Mouse (Mus musculus) left cerebral cortex, adult 8-10 months (tissue): ENCODE measurements around the gene Kcnn1. TPM values are rescaled to one million over a fixed set of nuclear protein-coding genes. Genes with fewer than 3 reads are reported as not detected.
A peak's percentile ranks its signal among the peaks of the same experiment; 100 is the strongest.

Experiments
- DNase-seq, 2 experiments: peaks; one replicate each; pipeline ENCODE4 v3.0.0; 2022; ENCODE audit warnings: low spot score in 2 of 2
- total RNA-seq, 4 experiments: library from RNA; stranded (reverse); gene quantifications; 2 replicates each; pipeline ENCODE4 v1.2.4; 2022

The Kcnn1 gene
- total RNA-seq, 4 experiments from 2014 or later, result 15.7 to 28.6 (median 17.7) TPM

- no peak for DNase-seq
Measured at GRCm38 (mm10) chr8:70893656-70894384, 30.8 kb upstream of the Kcnn1 start.

DNA sequence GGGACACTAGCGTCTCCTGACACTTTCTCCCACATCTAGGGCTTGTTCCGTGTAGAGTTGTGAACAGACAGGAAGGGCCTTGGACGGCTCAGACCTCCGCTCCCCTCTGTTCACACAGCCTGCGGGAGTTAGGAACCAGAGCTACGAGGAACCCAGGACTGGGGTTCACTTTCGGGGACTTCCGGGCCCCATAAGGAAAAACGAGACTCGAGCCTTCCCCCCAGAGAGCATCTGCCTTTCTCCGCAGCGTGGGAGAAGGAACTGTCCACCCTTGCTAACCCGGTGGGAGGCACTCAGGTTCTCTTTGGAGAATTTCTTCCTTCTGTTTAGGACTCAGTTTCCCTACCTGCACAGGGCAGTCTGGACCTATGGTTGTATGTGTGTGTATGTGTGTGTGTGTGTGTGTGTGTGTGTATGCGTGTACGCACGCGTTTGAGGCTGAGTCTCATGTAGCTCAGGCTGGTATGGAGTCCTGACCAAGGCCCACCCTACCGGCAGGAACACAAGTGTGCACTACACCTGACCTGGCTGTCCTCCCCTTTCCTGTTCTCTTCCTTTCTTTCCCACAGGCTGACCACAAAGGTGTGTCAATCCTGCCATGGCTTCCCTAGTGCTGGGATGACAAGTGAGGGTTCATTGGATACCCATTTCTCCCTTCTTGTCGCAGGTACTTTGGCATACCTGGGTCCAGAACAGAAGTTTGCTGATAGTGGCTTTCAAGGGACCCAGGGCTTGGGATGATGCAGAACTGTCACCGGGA lies 30.0 kb upstream of the Kcnn1 start:
- no peak for DNase-seq

- DNase-seq, result no peak
Measured at GRCm38 (mm10) chr8:70892022-70892895, 29.2 kb upstream of the Kcnn1 start, which contains the start of gene Slc5a5. Slc5a5 (minus strand) TSS chr8:70892757.

- DNase-seq, result no peak
Measured at GRCm38 (mm10) chr8:70891356-70891755, 28.3 kb upstream of the Kcnn1 start.

DNA sequence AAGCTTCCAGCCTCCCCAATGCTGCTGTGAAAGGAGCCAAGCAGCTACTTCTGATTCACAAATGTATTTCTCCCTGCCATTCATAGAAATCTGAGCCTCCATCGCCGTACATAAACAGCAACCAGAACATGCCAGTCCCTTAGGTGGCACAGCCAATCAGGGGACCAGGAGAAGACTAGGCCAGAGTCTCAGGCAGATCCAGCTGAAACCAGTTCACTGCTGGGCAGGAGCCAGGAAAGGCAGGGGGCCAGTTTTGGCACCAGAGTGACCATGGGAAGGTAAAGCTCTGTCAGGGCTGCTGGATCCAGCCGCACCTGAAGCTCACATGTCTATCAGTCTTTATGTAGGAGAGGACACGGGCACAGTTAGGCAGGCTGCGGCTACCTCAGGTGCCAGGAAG lies 27.6 kb upstream of the Kcnn1 start:
- no peak for DNase-seq

GRCm38 (mm10) chr8:70887669-70888068 lies 24.6 kb upstream of the Kcnn1 start:
- no peak for DNase-seq

- no peak for DNase-seq
Measured at GRCm38 (mm10) chr8:70885612-70886011, 22.6 kb upstream of the Kcnn1 start.

- DNase-seq, result no peak
Measured at GRCm38 (mm10) chr8:70884683-70885082, 21.6 kb upstream of the Kcnn1 start.

- DNase-seq, result no peak
Measured at GRCm38 (mm10) chr8:70884186-70884585, 21.1 kb upstream of the Kcnn1 start.

DNA sequence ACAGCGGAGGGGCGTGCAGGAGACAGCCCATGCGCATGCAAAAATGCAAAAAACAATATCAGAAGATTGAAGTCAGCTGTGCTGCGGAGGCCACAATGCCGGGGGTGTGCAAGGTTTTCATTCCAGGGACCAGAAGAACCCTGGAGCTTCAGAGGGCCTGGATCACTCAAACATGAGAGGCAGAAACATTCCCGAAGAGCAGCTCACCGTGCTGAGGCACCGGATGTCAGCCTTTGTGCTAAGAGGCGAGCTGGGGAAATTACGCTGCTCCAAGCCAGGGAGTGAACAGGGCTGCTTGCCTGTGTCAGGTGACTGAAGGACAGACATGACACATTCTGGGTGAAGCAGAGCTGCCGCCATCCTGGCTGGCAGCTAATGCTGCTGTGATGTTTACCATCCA lies 17.5 kb upstream of the Kcnn1 start:
- no peak for DNase-seq

GRCm38 (mm10) chr8:70880126-70880525 lies 17.1 kb upstream of the Kcnn1 start:
- DNase-seq, result no peak

GRCm38 (mm10) chr8:70879500-70879899 lies 16.4 kb upstream of the Kcnn1 start:
- no peak for DNase-seq

GRCm38 (mm10) chr8:70878178-70878577 lies 15.1 kb upstream of the Kcnn1 start:
- DNase-seq, result no peak

- DNase-seq, result no peak
Measured at GRCm38 (mm10) chr8:70876382-70876781, 13.3 kb upstream of the Kcnn1 start.

- DNase-seq, result no peak
Measured at GRCm38 (mm10) chr8:70874441-70874840, 11.4 kb upstream of the Kcnn1 start.

DNA sequence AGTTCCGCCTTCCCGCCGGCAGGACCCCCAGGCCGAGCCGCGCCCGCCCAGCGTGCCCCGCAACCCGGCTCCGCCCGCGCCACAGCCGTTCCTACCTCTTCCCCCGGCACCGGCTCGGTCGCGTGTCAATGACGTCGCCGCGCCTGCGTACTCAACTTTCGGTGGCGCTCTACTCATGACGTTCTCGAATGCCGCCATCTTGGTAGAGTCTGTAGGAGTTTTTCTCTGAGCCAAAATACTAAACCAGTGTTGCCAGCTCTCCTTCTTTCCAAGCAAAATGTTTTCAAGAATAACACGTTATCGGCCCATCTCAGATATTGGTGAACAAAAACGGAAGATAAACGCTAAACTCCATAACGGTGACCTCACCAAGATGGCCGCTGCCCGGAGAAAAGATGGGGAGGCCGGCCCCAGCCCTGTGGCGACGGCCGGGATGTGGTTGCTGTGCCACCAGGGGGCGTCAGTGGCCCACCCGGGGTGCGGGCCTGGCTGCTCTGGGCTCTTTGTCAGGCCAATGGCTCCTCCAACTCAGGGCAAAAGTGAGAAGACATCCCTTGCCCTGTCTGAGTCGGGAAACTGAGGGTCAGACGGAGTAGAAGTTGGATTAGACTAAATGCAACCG lies 10.4 kb upstream of the Kcnn1 start, which contains the start of gene Ccdc124:
Gene Ccdc124, minus strand, starts transcription at position 572 of the 622 bp plus-strand sequence.
- DNase-seq, result peak; percentile 92 to 98

DNA sequence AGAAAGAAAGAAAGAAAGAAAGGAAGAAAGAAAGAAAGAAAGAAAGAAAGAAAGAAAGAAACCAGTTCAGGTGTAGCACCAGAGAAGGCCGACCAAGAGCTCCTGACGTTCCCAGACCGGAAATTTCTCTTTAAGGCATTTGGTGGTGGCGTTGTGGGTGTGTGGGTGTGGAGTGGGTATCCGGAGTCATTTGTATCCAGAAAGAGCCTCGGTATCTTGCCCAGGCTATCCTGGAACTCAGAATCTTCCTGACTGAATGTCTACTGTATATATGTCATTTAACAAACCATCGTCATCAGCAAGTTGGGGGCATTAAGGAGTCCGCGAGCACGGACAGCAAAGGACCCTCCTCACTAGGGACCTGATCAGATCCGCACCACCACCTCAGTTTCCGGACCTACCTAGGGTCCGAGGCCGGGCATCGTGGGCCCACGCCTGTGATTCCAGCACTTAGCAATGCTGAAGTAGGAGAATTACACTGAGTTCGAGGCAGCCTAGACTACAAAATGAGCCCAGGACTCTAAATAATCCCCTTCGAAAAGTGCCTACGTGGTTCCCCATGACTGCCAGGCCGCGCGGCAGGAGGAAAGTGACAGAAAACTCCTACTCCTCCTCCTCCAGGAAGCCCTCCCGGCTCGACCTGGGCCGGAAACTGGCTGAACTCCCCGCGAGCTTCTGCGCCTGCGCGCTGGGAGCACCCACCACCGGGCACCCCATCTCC lies 9.7 kb upstream of the Kcnn1 start:
- no peak for DNase-seq

GRCm38 (mm10) chr8:70871195-70871807 lies 8.2 kb upstream of the Kcnn1 start:
- no peak for DNase-seq

- DNase-seq, result peak; percentile 63 to 73
Measured at GRCm38 (mm10) chr8:70869601-70870041, 6.6 kb upstream of the Kcnn1 start.

- DNase-seq, result no peak
Measured at GRCm38 (mm10) chr8:70869199-70869571, 6.1 kb upstream of the Kcnn1 start.
